Mouse (Mus musculus) cerebellum, postnatal 10 days (tissue): ENCODE data around the gene Iqcj.
"Not testable (repeated sequence)": the region's sequence is repeated elsewhere in the genome, so short reads cannot be mapped to it uniquely, and the experiment has no call there.

Experiments
- DNase-seq, 2 experiments: peaks; one replicate each; pipeline ENCODE4 v3.0.0; 2021; ENCODE audit warnings: mixed read lengths in 2 of 2

Iqcj gene

DNA sequence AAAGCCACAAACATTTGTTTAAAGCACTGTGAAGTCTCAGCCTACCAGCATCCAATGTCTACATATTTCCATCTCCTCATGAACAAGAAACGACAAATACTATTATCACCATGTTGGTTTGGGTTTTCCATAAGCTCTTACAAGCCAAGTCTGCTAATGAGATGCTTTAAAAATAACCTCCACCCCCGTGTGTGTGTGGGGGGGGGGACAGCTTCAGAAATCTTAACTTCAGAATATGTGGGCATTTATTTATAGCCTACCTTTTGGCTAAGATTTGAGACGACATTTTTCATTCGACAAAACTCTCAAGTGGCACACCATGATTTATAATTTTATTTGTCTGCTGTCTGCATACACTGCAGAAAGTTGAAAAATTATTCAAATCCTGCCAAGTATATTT lies 185.4 kb downstream of the Iqcj start:
- DNase-seq: no peak

DNA sequence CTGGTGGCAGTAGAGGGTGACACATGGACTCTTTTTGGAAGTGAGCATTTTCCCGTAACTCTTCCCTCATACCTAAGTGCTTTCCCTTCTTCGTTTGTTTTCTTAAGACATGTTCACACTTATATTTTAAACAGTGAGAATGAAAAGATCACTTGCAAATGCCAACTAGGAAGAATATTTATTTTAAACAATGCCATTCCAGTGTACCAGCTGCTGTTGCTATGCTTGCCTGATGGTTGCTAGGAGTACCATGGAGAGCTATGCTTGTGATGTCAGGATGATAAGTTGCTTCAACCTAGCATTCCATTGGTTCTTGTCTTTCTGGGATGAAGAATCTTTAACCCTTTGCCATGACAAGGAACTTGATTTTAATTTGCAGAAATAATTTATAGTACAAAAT lies 193.0 kb downstream of the Iqcj start:
- no peak for DNase-seq

- no peak for DNase-seq
Measured at GRCm38 (mm10) chr3:68092108-68092507, 200.1 kb downstream of the Iqcj start.

GRCm38 (mm10) chr3:68096724-68097431 lies 204.9 kb downstream of the Iqcj start:
- peak in 1 of 2 experiments; percentile 4 for DNase-seq

- not testable (repeated sequence) for DNase-seq
Measured at GRCm38 (mm10) chr3:68099561-68099960, 207.5 kb downstream of the Iqcj start.

DNA sequence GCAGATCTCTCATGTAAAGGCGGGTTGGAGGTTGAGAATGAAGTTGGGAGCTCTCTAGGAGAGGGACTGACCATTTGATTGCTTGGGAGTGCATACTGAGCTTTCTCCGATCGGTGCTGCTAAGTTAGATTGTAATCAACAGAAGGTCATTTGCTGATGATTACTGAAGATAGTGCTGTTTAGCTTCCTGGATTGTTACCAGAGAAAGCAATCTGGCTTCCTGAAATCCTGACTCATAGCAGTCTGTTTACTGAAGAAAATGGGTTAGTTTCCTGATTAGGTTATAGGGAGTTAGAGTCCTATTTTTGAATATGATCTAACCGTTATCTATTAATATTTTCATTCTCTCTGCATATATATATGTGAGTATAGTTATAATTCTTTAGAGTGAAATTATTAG lies 209.3 kb downstream of the Iqcj start:
- DNase-seq: peak in 1 of 2 experiments; percentile 2

- DNase-seq: no peak
Measured at GRCm38 (mm10) chr3:68105081-68105685, 213.2 kb downstream of the Iqcj start.
